Mouse (Mus musculus) inflammation-experienced regulatory T-cells, adult 6 months (primary cell): Measurements from ENCODE around the gene Nufip2. TPM values are rescaled to one million over a fixed set of nuclear protein-coding genes. Genes with fewer than 3 reads are reported as not detected.
A peak's percentile ranks its signal among the peaks of the same experiment; 100 is the strongest.
"Not testable (repeated sequence)": the region's sequence is repeated elsewhere in the genome, so short reads cannot be mapped to it uniquely, and the experiment has no call there.

Source experiments
- ATAC-seq: one replicate; pipeline ENCODE4 v1.8.0; 2017
- polyA plus RNA-seq, 3 experiments: library from polyadenylated mRNA; unstranded; fragments of 100-300 nt; shearing (Covaris generic); gene quantifications; one replicate each; pipeline ENCODE4 v1.2.1; 2017

The Nufip2 gene
- polyA plus RNA-seq: 10 to 100 TPM; 15.6 to 23.4 (median 16.5) TPM

DNA sequence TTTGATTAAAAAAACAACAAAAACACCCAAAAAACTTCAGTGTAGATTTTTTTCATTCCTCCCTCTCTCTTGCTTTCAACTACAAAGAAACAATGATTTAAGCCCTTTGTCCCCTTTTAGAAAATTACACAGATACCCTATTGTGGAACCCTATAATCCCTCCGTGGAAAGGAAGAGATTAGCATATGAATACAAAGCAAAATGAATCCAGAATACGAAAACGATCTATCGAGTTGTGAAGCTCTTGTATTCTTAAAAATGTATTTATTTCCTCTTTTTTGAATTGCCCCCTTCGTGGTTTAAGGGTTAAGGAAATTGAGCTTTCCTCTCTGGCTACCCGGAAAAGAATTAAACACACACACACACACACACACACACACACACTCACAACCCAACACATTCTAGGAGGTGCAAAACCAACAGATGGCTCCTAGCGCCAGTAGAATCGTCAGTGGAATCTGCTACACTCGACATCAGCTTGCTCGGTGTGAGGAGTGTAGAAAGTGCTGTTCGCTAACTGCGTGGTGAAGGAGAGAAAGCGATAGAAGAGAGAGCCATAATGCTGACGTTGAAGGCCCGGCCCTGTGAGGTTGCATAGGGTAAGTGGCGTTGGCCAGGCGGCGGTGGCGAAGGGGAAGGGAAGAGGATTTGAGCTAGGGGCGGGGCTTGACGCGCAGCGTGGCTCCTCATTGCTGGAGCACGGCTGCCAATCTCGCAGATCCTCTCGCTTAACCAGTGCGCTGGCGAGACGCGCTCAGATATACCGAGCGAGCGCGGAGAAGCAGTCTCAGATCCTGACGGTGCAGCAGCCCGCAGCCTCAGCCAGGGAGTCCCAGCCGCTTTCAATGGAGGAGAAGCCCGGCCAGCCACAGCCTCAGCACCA, at the start of gene Nufip2:
Gene Nufip2, plus strand, starts transcription at position 773 of the 883 bp plus-strand sequence.
- peak; percentile 97 for ATAC-seq

- ATAC-seq: no peak
These were observed 44.6 kb upstream of the Nufip2 start for GRCm38 (mm10) chr11:77641390-77641789.

GRCm38 (mm10) chr11:77645481-77645880, 40.5 kb upstream of the Nufip2 start:
- no peak for ATAC-seq

DNA sequence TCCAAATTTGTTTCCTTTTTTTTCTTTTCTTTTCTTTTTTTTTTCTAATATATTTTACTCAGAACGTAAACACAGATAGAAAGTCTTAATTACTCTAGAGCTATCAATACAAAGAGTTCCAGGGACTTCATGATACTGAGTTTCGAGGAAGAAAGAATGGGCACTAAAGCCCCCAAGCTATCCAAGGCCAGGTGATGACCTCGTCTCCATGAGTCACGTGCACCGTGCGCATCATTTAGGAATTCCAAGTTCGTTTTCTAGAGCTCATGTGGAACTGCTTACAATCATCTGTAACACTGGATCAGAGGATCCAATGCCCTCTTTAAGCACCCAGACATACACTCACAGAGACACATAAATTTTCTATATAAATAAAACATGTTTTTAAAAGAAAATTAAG, 37.1 kb upstream of the Nufip2 start:
- ATAC-seq: no peak

GRCm38 (mm10) chr11:77652484-77652883, 33.5 kb upstream of the Nufip2 start:
- ATAC-seq: no peak

- not testable (repeated sequence) for ATAC-seq
These were observed 32.4 kb upstream of the Nufip2 start for GRCm38 (mm10) chr11:77653406-77654190.

DNA sequence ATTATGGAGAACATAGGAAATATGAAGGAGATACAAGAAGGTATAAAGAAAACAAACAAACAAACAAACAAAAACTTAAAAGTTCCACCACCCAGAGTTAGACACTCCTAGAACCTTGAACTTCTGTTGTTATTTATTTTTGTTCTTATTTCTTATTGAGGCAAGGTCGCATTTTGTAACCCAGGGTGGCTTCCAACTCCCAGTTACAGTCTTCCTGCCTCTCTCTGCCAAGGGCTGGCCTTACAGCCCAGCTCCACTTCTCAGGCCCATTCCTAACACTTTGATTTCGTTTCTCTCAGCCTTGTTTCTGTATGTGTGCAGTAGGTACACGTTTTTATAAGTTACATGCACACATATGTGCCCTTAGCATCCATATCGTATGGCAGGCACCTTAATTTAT, 26.0 kb upstream of the Nufip2 start:
- no peak for ATAC-seq

- ATAC-seq: no peak
These were observed 22.3 kb upstream of the Nufip2 start for GRCm38 (mm10) chr11:77663639-77664038.

DNA sequence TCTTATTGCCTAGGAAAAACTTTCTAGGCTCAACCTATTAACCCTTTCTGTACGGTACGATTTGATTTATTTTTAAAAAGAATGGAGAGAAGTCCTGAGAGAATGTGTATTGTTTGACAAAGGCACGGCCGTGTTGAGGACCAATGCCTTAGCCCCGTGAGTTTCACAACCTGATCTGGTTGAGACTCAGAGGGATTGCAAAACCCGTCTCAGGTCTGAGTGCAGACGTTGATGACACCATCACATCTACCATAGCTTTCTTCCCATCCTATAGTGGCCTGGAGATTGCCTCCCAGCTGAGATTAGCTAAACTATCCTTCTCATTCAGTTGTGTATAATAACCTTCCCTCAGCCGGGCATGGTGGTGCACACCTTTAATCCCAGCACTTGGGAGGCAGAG, 21.9 kb upstream of the Nufip2 start:
- no peak for ATAC-seq

DNA sequence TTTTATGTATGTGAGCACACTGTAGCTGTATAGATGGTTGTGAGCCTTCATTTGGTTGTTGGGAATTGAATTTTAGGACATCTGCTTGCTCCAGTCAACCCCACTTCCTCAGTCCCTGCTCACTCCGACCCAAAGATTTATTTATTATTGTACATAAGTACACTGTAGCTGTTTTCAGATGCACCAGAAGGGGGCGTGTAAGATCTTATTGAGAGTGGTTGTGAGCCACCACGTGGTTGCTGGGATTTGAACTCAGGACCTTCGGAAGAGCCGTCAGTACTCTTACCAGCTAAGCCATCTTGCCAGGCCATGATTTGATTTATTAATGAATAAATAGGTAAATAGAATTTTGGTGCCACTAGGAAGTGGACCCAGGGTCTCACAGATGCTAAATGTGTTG, 20.6 kb upstream of the Nufip2 start:
- ATAC-seq: not testable (repeated sequence)

DNA sequence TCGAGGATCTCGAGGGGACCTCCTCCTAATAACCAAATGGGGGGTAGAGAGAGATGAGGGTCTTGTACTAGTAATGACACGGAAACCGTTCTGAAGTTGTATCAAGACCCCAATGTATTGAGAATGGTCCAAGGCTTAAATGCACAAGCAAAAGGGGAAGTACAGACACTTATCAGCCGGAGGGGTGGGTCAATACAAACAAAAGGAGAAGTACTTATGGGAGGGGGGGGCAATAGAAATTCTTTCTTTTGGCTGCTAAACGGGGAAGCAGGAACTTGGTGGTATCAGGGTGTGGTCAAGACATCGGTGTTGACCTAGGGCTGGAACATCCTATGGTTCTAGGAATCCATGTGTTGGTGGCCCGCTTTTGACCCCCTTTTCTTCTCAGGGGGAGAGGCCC, 19.2 kb upstream of the Nufip2 start:
- not testable (repeated sequence) for ATAC-seq

DNA sequence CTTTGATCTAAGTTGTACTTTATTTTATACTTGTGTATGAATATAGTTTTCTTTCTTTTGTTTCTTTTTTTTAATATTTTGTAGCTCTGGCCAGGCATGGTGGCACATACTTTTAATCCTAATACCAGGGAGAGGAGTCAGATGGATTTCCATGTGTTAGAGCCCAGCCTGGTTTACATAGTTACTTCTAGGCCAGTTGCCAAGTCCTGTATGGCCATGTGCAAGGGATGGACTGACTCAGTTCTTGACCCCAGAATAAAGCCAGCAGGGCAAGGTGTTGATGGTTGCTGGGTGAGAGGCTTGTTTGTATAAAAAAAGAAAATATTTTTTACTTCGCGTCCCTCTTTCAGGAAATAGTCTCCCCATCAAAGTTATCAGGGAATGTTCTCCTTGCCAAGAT, 13.2 kb upstream of the Nufip2 start:
- ATAC-seq: no peak

DNA sequence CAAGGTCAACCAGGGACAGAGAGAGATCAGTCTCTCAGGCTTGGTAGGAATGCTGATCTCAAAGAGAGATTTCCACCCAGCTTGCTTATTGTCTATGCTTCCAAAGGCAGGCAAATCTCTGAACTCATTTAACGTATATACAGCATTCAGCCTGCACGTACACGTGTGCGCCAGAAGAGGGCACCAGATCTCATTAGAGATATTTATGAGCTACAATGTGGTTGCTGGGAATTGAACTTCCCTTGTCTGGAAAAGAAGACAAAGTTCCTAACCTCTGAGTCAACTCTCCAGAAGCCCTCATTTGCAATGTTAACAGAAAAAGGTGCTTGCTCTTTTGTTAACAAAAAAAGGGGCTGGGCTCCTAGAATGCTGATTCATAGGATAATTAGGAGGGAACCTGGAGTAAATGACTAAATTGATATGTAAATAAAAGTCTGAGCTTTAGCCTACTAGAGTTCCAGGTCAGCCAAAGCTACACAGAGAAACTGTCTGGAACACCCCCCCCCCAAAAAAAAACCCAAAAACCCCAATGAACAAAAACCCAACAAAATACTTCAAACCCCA, 12.4 kb upstream of the Nufip2 start:
- no peak for ATAC-seq

- no peak for ATAC-seq
These were observed 5.9 kb upstream of the Nufip2 start for GRCm38 (mm10) chr11:77680018-77680417.

GRCm38 (mm10) chr11:77684896-77685295, 1.1 kb upstream of the Nufip2 start:
- no peak for ATAC-seq

- ATAC-seq: peak; percentile 11
These were observed 438 bp downstream of the Nufip2 start for GRCm38 (mm10) chr11:77686346-77686840.

GRCm38 (mm10) chr11:77686841-77687540, 1.0 kb downstream of the Nufip2 start:
- peak; percentile 11 for ATAC-seq

DNA sequence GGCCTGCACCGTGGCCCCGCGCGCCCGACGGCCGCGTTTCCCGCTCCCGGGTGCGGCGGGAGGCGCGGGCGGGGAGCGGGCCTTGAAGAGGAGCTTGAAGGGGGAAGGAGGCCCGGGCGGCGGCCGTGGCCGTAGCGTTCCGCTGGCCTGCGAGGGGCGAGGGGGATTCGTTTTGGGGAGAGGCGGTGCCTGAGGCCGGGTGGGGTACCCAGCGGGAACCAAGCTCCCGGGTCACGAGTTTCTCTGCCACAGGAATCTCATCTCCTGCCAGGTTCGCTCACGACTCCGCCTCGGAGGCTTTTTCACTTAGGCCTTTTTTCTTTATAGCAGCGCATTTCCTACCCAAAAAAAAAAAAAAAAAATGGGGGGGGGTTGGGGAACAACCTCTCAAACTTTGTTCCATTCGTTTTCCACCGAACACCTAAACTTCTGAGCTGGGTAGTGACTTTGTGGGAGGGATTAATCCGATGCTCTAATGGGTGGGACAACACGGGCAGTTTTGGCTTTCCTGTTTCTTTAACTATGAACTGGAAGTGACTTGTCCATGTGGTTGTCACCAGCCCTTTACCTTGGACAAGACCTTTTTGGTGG, 1.7 kb downstream of the Nufip2 start:
- ATAC-seq: no peak

- ATAC-seq: no peak
These were observed 7.1 kb downstream of the Nufip2 start for GRCm38 (mm10) chr11:77693026-77693425.

DNA sequence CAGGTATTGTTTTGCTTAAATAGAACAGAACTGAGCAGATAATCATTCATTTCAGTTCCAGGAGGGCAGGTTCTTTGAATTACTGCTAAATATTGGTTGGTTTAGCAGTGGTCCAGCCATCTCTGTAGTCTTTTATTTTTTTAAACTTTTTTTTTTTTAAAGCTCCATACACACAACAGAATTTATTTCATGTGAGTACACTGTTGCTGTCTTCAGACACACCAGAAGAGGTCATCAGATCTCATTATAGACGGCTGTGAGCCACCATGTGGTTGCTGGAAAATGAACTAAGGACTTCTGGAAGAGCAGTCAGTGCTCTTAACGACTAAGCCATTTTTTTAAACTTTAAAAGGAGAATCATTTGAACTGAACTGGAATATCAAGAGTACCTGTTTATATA, 11.3 kb downstream of the Nufip2 start:
- no peak for ATAC-seq

DNA sequence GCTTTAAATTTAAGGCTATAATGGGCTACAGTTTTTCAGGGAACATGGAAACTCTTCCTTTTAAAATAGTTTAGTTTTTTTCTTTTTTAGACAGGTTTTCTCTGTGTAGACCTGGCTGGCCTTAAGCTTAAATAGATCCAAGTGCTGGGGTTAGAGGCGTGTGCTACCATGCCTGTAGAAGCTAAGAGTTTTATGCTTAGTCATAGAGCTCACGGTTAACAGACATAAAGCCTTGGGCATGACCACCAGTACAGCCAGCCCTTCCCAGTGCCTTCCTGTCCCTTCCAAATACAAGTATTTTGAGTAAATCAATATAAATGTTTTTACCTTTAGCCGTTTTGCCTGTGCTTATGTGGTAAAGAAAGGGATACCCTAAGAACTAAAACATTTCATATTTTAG, 20.0 kb downstream of the Nufip2 start:
- ATAC-seq: no peak

DNA sequence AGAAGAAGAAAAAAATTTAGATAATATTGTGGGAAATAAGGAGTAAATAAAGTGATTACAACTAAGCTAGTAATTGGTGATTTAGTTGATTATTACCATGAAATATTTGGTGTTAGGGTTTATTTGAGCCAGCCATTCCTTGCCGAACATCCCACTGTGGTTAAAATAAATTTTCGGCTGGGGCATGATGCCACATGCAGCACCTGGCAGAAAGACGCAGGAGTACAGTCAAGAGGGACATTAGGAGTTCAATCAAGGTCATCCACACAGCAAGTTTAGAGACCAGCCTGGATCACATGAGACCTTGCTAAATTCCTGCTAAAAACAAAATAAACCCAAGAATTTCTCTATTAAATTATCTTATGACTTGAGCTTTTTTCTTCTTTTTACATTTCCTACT, 23.1 kb downstream of the Nufip2 start:
- ATAC-seq: no peak
